Mouse (Mus musculus) neural tube, embryonic 11.5 days (tissue): ENCODE measurements around the gene Pbx1. TPM values are rescaled to one million over a fixed set of nuclear protein-coding genes. Genes with fewer than 3 reads are reported as not detected.

ENCODE experiments used
- ATAC-seq: fragments of 200-750 bp; cut with Nextera tagmentation; 2 replicates; pipeline ENCODE4 v1.8.0; 2017; ENCODE audit warnings: moderate number of reproducible peaks, mild to moderate bottlenecking, moderate TSS enrichment, moderate library complexity; ENCODE audit not compliant: insufficient read depth, low FRiP score, low TSS enrichment
- DNase-seq: peaks from one replicate; pipeline ENCODE4 v3.0.0-alpha.2; 2015; ENCODE audit warnings: low spot score
- H3K27ac ChIP-seq: fragments of 300-500 bp; sonication (generic); 2 replicates; pipeline ENCODE4 v1.5.1; 2014; ENCODE audit warnings: low read depth, mild to moderate bottlenecking, low read length
- H3K27me3 ChIP-seq: fragments of 300-500 bp; sonication (generic); 2 replicates; pipeline ENCODE4 v1.6.1; 2014; ENCODE audit warnings: mild to moderate bottlenecking, low read length, mixed read lengths; ENCODE audit not compliant: control insufficient read depth, insufficient read depth
- H3K36me3 ChIP-seq: fragments of 300-500 bp; sonication (generic); 2 replicates; pipeline ENCODE4 v1.6.1; 2014; ENCODE audit warnings: mild to moderate bottlenecking, low read length, moderate library complexity, mixed read lengths; ENCODE audit not compliant: control insufficient read depth, insufficient read depth
- H3K4me1 ChIP-seq: fragments of 300-500 bp; sonication (generic); 2 replicates; pipeline ENCODE4 v1.6.1; 2014; ENCODE audit warnings: low read length, mixed read lengths; ENCODE audit not compliant: control insufficient read depth, insufficient read depth
- H3K4me2 ChIP-seq: fragments of 300-500 bp; sonication (generic); 2 replicates; pipeline ENCODE4 v1.6.1; 2014; ENCODE audit warnings: low read depth, mild to moderate bottlenecking, moderate library complexity
- H3K4me3 ChIP-seq: fragments of 300-500 bp; sonication (generic); 2 replicates; pipeline ENCODE4 v1.5.1; 2014; ENCODE audit warnings: low read depth, low read length
- H3K9ac ChIP-seq: fragments of 300-500 bp; sonication (generic); 2 replicates; pipeline ENCODE4 v1.6.1; 2014; ENCODE audit warnings: mild to moderate bottlenecking, low read length
- H3K9me3 ChIP-seq: fragments of 300-500 bp; sonication (generic); 2 replicates; pipeline ENCODE4 v1.6.1; 2016; ENCODE audit warnings: low read length; ENCODE audit not compliant: control insufficient read depth
- WGBS: fragments of 180-500 bp; shearing (Covaris S2); extraction: QIAGEN DNeasy Blood & Tissue Kit; methylation state at CpG from one replicate; pipeline ENCODE4 v1.1.7; 2014; 5-methylcytosine and 5-hydroxymethylcytosine counted together
- polyA plus RNA-seq: library from polyadenylated mRNA; unstranded; fragments of >200 nt; fragmentation: Nextera tagmentation; extraction: Ambion mirVana; gene quantifications from 2 replicates; pipeline ENCODE4 v1.2.1, GENCODE M21; 2014

The Pbx1 gene
- polyA plus RNA-seq, 1 experiment from 2014 or later: 45.8 TPM

DNA sequence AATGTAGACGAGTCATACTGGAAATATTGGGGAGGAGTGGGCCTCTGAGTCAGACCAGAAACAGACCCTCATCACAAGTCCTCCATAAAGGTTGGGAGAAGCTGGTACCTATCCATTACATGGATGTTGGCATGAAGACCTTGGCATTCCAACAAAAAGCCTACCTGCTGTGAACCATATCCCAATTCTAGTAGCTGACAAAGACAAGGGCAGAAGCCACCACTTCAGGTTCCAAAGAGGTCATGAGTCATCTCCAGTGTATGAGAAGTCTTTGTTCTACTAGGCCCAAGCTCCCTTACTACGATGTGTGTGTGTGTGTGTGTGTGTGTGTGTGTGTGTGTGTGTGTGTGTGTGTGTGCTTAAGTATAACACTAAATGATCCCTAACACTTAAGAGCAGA is 160.0 kb downstream of the Pbx1 start:
- WGBS: 95% methylated on average over 2 of the region's 2 CpGs
- Histone ChIP-seq H3K36me3 (no peaks in the 10 kb centered on the region), H3K4me3 (no peak overlapping the region), H3K27me3 (no peaks in the 10 kb centered on the region), H3K9me3 (no peaks in the 10 kb centered on the region), H3K4me1 (no peaks in the 10 kb centered on the region), H3K4me2 (no peak overlapping the region), H3K9ac (no peak overlapping the region), H3K27ac (no peak overlapping the region)
- no peak for ATAC-seq
- no peak for DNase-seq

GRCm38 (mm10) chr1:168271207-168271606 is 160.9 kb downstream of the Pbx1 start:
- ATAC-seq: no peak
- no peaks in the 10 kb centered on the region for H3K27me3 ChIP-seq
- H3K9me3 ChIP-seq: no peaks in the 10 kb centered on the region
- H3K9ac ChIP-seq: no peak overlapping the region
- 92% methylated on average over 4 of the region's 4 CpGs for WGBS
- no peak for DNase-seq
- no peaks in the 10 kb centered on the region for H3K4me1 ChIP-seq
- no peaks in the 10 kb centered on the region for H3K36me3 ChIP-seq
- no peak overlapping the region for H3K4me3 ChIP-seq
- H3K27ac ChIP-seq: no peak overlapping the region
- no peak overlapping the region for H3K4me2 ChIP-seq

- WGBS: 70% methylated on average over 12 of the region's 12 CpGs
- no peak overlapping the region for H3K4me2 ChIP-seq
- no peak for ATAC-seq
- H3K36me3 ChIP-seq: no peaks in the 10 kb centered on the region
- DNase-seq: no peak
- no peak overlapping the region for H3K4me3 ChIP-seq
- no peak overlapping the region for H3K27ac ChIP-seq
- no peaks in the 10 kb centered on the region for H3K27me3 ChIP-seq
- no peaks in the 10 kb centered on the region for H3K9me3 ChIP-seq
- H3K4me1 ChIP-seq: peaks cover 3% of the 10 kb centered on the region; the same call in 1 of the 2 replicates
- no peak overlapping the region for H3K9ac ChIP-seq
Observed at GRCm38 (mm10) chr1:168268751-168269623, 163.1 kb downstream of the Pbx1 start.

DNA sequence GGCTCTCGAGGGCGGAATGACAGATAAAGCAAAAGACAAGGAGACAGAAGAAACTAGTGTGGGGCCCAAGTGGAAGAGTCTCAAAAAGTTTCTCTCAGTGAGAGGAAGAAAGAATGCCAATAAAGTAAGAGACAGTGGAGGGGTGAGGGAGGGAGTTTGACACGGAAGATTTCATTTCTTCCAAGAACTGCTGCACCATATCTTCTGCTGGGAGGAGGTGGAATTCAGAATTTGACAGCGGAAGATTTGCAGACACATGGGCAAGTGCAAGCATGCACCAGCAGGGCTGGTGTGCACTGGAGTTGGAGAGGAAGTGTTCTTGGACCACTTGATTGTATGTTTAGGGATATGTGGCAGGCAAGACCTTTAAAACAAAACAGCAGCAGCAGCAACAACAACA is 163.8 kb downstream of the Pbx1 start:
- H3K4me1 ChIP-seq: peaks cover 5% of the 10 kb centered on the region; the same call in 1 of the 2 replicates
- no peak overlapping the region for H3K27ac ChIP-seq
- no peak overlapping the region for H3K4me2 ChIP-seq
- no peak overlapping the region for H3K9ac ChIP-seq
- H3K27me3 ChIP-seq: no peaks in the 10 kb centered on the region
- H3K36me3 ChIP-seq: no peaks in the 10 kb centered on the region
- H3K9me3 ChIP-seq: no peaks in the 10 kb centered on the region
- WGBS: 94% methylated on average over 4 of the region's 4 CpGs
- DNase-seq (no peak), ATAC-seq (no peak)
- no peak overlapping the region for H3K4me3 ChIP-seq

GRCm38 (mm10) chr1:168265594-168266390 is 166.3 kb downstream of the Pbx1 start:
- Histone ChIP-seq H3K9me3 (no peaks in the 10 kb centered on the region), H3K4me2 (no peak overlapping the region), H3K4me1 (peaks cover 5% of the 10 kb centered on the region; the same call in 1 of the 2 replicates), H3K4me3 (no peak overlapping the region), H3K27ac (no peak overlapping the region), H3K9ac (no peak overlapping the region), H3K36me3 (no peaks in the 10 kb centered on the region), H3K27me3 (no peaks in the 10 kb centered on the region)
- no peak for DNase-seq
- ATAC-seq: no peak
- 81% methylated on average over 12 of the region's 12 CpGs for WGBS

DNA sequence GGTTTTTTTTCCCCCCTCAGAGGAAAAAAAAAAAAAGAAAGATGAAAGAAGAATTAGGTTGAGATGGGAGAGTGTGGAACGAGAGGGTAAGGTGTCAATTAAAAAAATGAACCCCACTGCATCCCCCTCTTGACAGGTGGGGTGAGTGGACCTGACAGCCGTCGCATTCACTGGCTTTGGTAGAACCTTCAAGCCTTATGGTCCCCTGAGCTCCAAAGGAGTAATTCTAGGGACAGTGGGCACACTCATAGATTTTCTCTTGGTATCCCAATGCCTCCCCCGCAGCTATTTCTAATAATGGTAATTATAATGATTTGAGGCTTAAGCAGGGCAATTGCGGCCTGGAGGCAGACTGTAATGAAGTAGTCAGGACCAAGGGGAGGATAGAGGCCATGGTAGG is 167.0 kb downstream of the Pbx1 start:
- no peak overlapping the region for H3K27ac ChIP-seq
- no peak for ATAC-seq
- no peaks in the 10 kb centered on the region for H3K9me3 ChIP-seq
- 90% methylated on average over 5 of the region's 5 CpGs for WGBS
- H3K36me3 ChIP-seq: no peaks in the 10 kb centered on the region
- no peak overlapping the region for H3K9ac ChIP-seq
- no peaks in the 10 kb centered on the region for H3K27me3 ChIP-seq
- DNase-seq: no peak
- H3K4me3 ChIP-seq: no peak overlapping the region
- no peak overlapping the region for H3K4me2 ChIP-seq
- H3K4me1 ChIP-seq: peaks cover 7% of the 10 kb centered on the region; the same call in 1 of the 2 replicates

DNA sequence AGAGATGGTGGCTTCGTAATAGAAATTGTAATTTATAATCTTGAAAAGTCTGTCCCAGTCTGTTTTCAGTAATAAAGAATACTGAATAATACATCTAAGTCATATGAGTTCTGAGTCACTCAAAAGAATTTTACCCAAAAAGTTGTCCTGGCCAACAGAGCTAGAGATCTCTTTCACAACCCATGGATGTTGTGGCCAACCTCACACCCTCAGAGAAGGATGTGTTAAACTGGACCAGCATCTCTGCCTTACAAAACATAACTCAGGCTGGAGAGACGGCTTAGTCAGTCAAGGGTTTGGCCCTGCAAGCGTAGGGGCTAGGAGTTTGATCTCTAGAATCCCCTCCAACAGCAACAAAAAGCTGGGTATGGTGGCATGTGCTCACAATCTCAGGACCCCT is 171.7 kb downstream of the Pbx1 start:
- no peak for ATAC-seq
- Histone ChIP-seq H3K9ac (no peak overlapping the region), H3K4me1 (peaks cover 13% of the 10 kb centered on the region), H3K4me2 (no peak overlapping the region), H3K27ac (no peak overlapping the region), H3K36me3 (no peaks in the 10 kb centered on the region), H3K27me3 (no peaks in the 10 kb centered on the region), H3K9me3 (no peaks in the 10 kb centered on the region), H3K4me3 (no peak overlapping the region)
- no peak for DNase-seq
- 82% methylated on average over 3 of the region's 3 CpGs for WGBS

DNA sequence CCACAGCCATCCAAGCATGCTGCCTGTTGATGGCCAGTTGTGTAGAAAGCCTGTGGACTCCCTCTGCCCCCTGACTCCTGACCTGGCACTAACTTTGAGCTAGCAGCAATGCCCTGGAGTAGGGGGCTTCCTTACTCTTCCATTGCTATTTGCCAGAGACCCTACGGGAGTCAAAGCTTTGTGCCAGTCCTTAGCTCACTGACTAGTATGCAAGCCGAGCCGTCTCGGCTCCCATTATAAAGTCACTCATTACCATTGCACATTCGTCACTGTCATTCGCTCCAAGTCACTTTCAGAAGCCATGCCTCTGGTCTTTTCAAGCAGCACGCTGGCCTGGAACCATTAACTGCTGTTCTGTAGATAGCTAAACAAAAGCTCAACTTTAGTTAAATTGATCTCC is 173.2 kb downstream of the Pbx1 start:
- peak; percentile 65; the same call in 1 of the 2 replicates for ATAC-seq
- H3K36me3 ChIP-seq: no peaks in the 10 kb centered on the region
- H3K9me3 ChIP-seq: no peaks in the 10 kb centered on the region
- H3K9ac ChIP-seq: no peak overlapping the region
- H3K4me3 ChIP-seq: no peak overlapping the region
- peak; percentile 40 for DNase-seq
- H3K4me1 ChIP-seq: peaks cover 13% of the 10 kb centered on the region
- WGBS: 37% methylated on average over 7 of the region's 7 CpGs
- H3K27me3 ChIP-seq: no peaks in the 10 kb centered on the region
- no peak overlapping the region for H3K4me2 ChIP-seq
- H3K27ac ChIP-seq: no peak overlapping the region
